Mouse (Mus musculus) testis, adult 2 months (tissue): ENCODE measurements around the gene B3gnt9.

ENCODE experiments used
- CTCF ChIP-seq: fragments of 200-500 bp; IDR thresholded peaks from 2 replicates; pipeline ENCODE4 v1.5.1; 2012; ENCODE audit warnings: low read depth, mild to moderate bottlenecking, inconsistent platforms, low read length, moderate library complexity; ENCODE audit not compliant: control insufficient read depth, insufficient read depth, insufficient replicate concordance
- POLR2A ChIP-seq: fragments of 200-500 bp; IDR thresholded peaks from 2 replicates; pipeline ENCODE4 v1.6.1; 2012; ENCODE audit warnings: low read depth, mild to moderate bottlenecking, inconsistent platforms, low read length, moderate library complexity; ENCODE audit not compliant: control insufficient read depth

- TF ChIP-seq CTCF = no peak
- TF ChIP-seq POLR2A = no peak
Measured at GRCm38 (mm10) chr8:105295256-105295655, 40.3 kb upstream of the B3gnt9 start.
